Mouse (Mus musculus): ENCODE data around the gene Jph3. TPM values are rescaled to one million over a fixed set of nuclear protein-coding genes. Genes with fewer than 3 reads are reported as not detected.

Gene Jph3
- polyA plus RNA-seq, 1 experiment: 57.2 TPM

GRCm38 (mm10) chr8:121698615-121699101 lies 30.8 kb upstream of the Jph3 start:
- DNase-seq (ENCODE audit: low read depth): peak; percentile 42
- TF ChIP-seq CTCF (IDR thresholded peaks at IDR 0.05; ENCODE audit: borderline replicate concordance, extremely low read depth, insufficient read depth, insufficient read length): no peak
- TF ChIP-seq POLR2A (IDR thresholded peaks at IDR 0.05; ENCODE audit: borderline replicate concordance, extremely low read depth, insufficient read depth, insufficient read length, poor library complexity, severe bottlenecking): no peak

GRCm38 (mm10) chr8:121699936-121700335 lies 29.5 kb upstream of the Jph3 start:
- no peak for DNase-seq (ENCODE audit: low read depth)
- TF ChIP-seq POLR2A (IDR thresholded peaks at IDR 0.05; ENCODE audit: borderline replicate concordance, extremely low read depth, insufficient read depth, insufficient read length, poor library complexity, severe bottlenecking): no peak
- TF ChIP-seq CTCF (IDR thresholded peaks at IDR 0.05; ENCODE audit: borderline replicate concordance, extremely low read depth, insufficient read depth, insufficient read length): no peak

- peak; percentile 43 for DNase-seq (ENCODE audit: low read depth)
- no peak for TF ChIP-seq POLR2A (IDR thresholded peaks at IDR 0.05; ENCODE audit: borderline replicate concordance, extremely low read depth, insufficient read depth, insufficient read length, poor library complexity, severe bottlenecking)
- no peak for TF ChIP-seq CTCF (IDR thresholded peaks at IDR 0.05; ENCODE audit: borderline replicate concordance, extremely low read depth, insufficient read depth, insufficient read length)
Observed at GRCm38 (mm10) chr8:121705174-121705573, 24.2 kb upstream of the Jph3 start.

GRCm38 (mm10) chr8:121706956-121707355 lies 22.5 kb upstream of the Jph3 start:
- no peak for DNase-seq (ENCODE audit: low read depth)

GRCm38 (mm10) chr8:121708406-121708805 lies 21.0 kb upstream of the Jph3 start:
- no peak for DNase-seq (ENCODE audit: low read depth)
- no peak for TF ChIP-seq POLR2A (IDR thresholded peaks at IDR 0.05; ENCODE audit: borderline replicate concordance, extremely low read depth, insufficient read depth, insufficient read length, poor library complexity, severe bottlenecking)
- TF ChIP-seq CTCF (IDR thresholded peaks at IDR 0.05; ENCODE audit: borderline replicate concordance, extremely low read depth, insufficient read depth, insufficient read length): no peak

More at GRCm38 (mm10) chr8:121706956-121707355, 22.5 kb upstream of the Jph3 start:
- TF ChIP-seq POLR2A (IDR thresholded peaks at IDR 0.05; ENCODE audit: borderline replicate concordance, extremely low read depth, insufficient read depth, insufficient read length, poor library complexity, severe bottlenecking) (no peak), CTCF (IDR thresholded peaks at IDR 0.05; ENCODE audit: borderline replicate concordance, extremely low read depth, insufficient read depth, insufficient read length) (no peak)

GRCm38 (mm10) chr8:121717502-121717901 lies 11.9 kb upstream of the Jph3 start:
- TF ChIP-seq CTCF (IDR thresholded peaks at IDR 0.05; ENCODE audit: borderline replicate concordance, extremely low read depth, insufficient read depth, insufficient read length): no peak
- no peak for TF ChIP-seq POLR2A (IDR thresholded peaks at IDR 0.05; ENCODE audit: borderline replicate concordance, extremely low read depth, insufficient read depth, insufficient read length, poor library complexity, severe bottlenecking)
- no peak for DNase-seq (ENCODE audit: low read depth)

GRCm38 (mm10) chr8:121717982-121718425 lies 11.4 kb upstream of the Jph3 start:
- TF ChIP-seq CTCF (IDR thresholded peaks at IDR 0.05; ENCODE audit: borderline replicate concordance, extremely low read depth, insufficient read depth, insufficient read length) (peak; percentile 95), POLR2A (IDR thresholded peaks at IDR 0.05; ENCODE audit: borderline replicate concordance, extremely low read depth, insufficient read depth, insufficient read length, poor library complexity, severe bottlenecking) (no peak)
- peak; percentile 97 for DNase-seq (ENCODE audit: low read depth)

- no peak for DNase-seq (ENCODE audit: low read depth)
- TF ChIP-seq CTCF (IDR thresholded peaks at IDR 0.05; ENCODE audit: borderline replicate concordance, extremely low read depth, insufficient read depth, insufficient read length): no peak
- no peak for TF ChIP-seq POLR2A (IDR thresholded peaks at IDR 0.05; ENCODE audit: borderline replicate concordance, extremely low read depth, insufficient read depth, insufficient read length, poor library complexity, severe bottlenecking)
Observed at GRCm38 (mm10) chr8:121718925-121719324, 10.5 kb upstream of the Jph3 start.

GRCm38 (mm10) chr8:121721072-121721471 lies 8.4 kb upstream of the Jph3 start:
- no peak for TF ChIP-seq CTCF (IDR thresholded peaks at IDR 0.05; ENCODE audit: borderline replicate concordance, extremely low read depth, insufficient read depth, insufficient read length)
- no peak for TF ChIP-seq POLR2A (IDR thresholded peaks at IDR 0.05; ENCODE audit: borderline replicate concordance, extremely low read depth, insufficient read depth, insufficient read length, poor library complexity, severe bottlenecking)
- no peak for DNase-seq (ENCODE audit: low read depth)

GRCm38 (mm10) chr8:121723846-121724245 lies 5.6 kb upstream of the Jph3 start:
- no peak for DNase-seq (ENCODE audit: low read depth)
- TF ChIP-seq POLR2A (IDR thresholded peaks at IDR 0.05; ENCODE audit: borderline replicate concordance, extremely low read depth, insufficient read depth, insufficient read length, poor library complexity, severe bottlenecking) (no peak), CTCF (IDR thresholded peaks at IDR 0.05; ENCODE audit: borderline replicate concordance, extremely low read depth, insufficient read depth, insufficient read length) (no peak)

- no peak for TF ChIP-seq CTCF (IDR thresholded peaks at IDR 0.05; ENCODE audit: borderline replicate concordance, extremely low read depth, insufficient read depth, insufficient read length)
- TF ChIP-seq POLR2A (IDR thresholded peaks at IDR 0.05; ENCODE audit: borderline replicate concordance, extremely low read depth, insufficient read depth, insufficient read length, poor library complexity, severe bottlenecking): no peak
- DNase-seq (ENCODE audit: low read depth): no peak
Observed at GRCm38 (mm10) chr8:121727164-121727563, 2.3 kb upstream of the Jph3 start.

GRCm38 (mm10) chr8:121729754-121730153 lies 331 bp downstream of the Jph3 start:
- DNase-seq (ENCODE audit: low read depth): peak; percentile 42
- TF ChIP-seq CTCF (IDR thresholded peaks at IDR 0.05; ENCODE audit: borderline replicate concordance, extremely low read depth, insufficient read depth, insufficient read length) (no peak), POLR2A (IDR thresholded peaks at IDR 0.05; ENCODE audit: borderline replicate concordance, extremely low read depth, insufficient read depth, insufficient read length, poor library complexity, severe bottlenecking) (no peak)

Data from brain, embryonic 14.5 days (tissue).